Mouse (Mus musculus) embryonic facial prominence, embryonic 13.5 days (tissue): ENCODE results near the gene Galnt2. TPM values are rescaled to one million over a fixed set of nuclear protein-coding genes. Genes with fewer than 3 reads are reported as not detected.

Experiments used
- ATAC-seq: fragments of 200-750 bp; cut with Nextera tagmentation; 2 replicates; pipeline ENCODE4 v1.8.0; 2017; ENCODE audit warnings: low read depth; ENCODE audit not compliant: insufficient number of reproducible peaks, insufficient read depth, low FRiP score, low TSS enrichment
- H3K27ac ChIP-seq: fragments of 300-500 bp; sonication (generic); 2 replicates; pipeline ENCODE4 v1.5.1; 2015; ENCODE audit warnings: moderate library complexity, mild to moderate bottlenecking, inconsistent platforms
- H3K27me3 ChIP-seq: fragments of 300-500 bp; sonication (generic); 2 replicates; pipeline ENCODE4 v1.6.1; 2015; ENCODE audit warnings: mild to moderate bottlenecking, inconsistent platforms
- H3K36me3 ChIP-seq: fragments of 300-500 bp; sonication (generic); 2 replicates; pipeline ENCODE4 v1.6.1; 2015; ENCODE audit warnings: mild to moderate bottlenecking, inconsistent platforms
- H3K4me1 ChIP-seq: fragments of 300-500 bp; sonication (generic); 2 replicates; pipeline ENCODE4 v1.6.1; 2015; ENCODE audit warnings: inconsistent platforms
- H3K4me2 ChIP-seq: fragments of 300-500 bp; sonication (generic); 2 replicates; pipeline ENCODE4 v1.6.1; 2015; ENCODE audit warnings: moderate library complexity, mild to moderate bottlenecking, inconsistent platforms
- H3K4me3 ChIP-seq: fragments of 300-500 bp; sonication (generic); 2 replicates; pipeline ENCODE4 v1.5.1; 2015; ENCODE audit warnings: mild to moderate bottlenecking, inconsistent platforms
- H3K9ac ChIP-seq: fragments of 300-500 bp; sonication (generic); 2 replicates; pipeline ENCODE4 v1.6.1; 2015; ENCODE audit warnings: mild to moderate bottlenecking, inconsistent platforms
- H3K9me3 ChIP-seq: fragments of 300-500 bp; sonication (generic); 2 replicates; pipeline ENCODE4 v1.6.1; 2016; ENCODE audit warnings: inconsistent platforms
- WGBS: fragments of 180-500 bp; shearing (Covaris S2); methylation state at CpG from one replicate; pipeline ENCODE4 v1.1.7; 2015; ENCODE audit warnings: mixed read lengths; 5-methylcytosine and 5-hydroxymethylcytosine counted together
- polyA plus RNA-seq: library from polyadenylated mRNA; unstranded; fragments of >200 nt; fragmentation: Nextera tagmentation; extraction: Ambion mirVana; gene quantifications from 2 replicates; pipeline ENCODE4 v1.2.1, GENCODE M21; 2015

The Galnt2 gene
- polyA plus RNA-seq, 1 experiment from 2014 or later: 42.0 TPM

DNA sequence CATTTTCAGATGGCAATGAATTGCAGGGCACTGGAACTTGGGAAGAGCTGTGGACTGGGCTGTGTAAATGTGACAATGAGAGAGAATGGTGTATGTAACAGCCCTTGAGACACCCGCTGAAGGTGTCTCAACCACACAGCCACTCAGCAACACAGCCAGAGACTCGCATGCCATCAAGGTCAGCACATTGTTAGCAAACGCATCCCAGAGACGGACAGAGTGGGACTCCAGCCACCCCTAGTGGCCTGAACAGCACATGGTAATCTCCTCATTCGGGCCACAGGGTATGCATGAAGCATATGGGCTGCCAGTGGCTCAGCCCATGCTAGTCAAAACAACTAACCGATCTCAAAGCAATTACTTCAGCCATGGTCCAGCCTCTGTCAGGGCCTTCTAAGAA lies 148.1 kb downstream of the Galnt2 start:
- Histone ChIP-seq H3K9me3 (no peaks in the 10 kb centered on the region), H3K4me1 (no peaks in the 10 kb centered on the region), H3K4me3 (no peak overlapping the region), H3K36me3 (no peaks in the 10 kb centered on the region), H3K4me2 (no peak overlapping the region), H3K27me3 (no peaks in the 10 kb centered on the region), H3K27ac (no peak overlapping the region), H3K9ac (no peak overlapping the region)
- WGBS: 71% methylated on average over 6 of the region's 6 CpGs
- ATAC-seq: no peak

DNA sequence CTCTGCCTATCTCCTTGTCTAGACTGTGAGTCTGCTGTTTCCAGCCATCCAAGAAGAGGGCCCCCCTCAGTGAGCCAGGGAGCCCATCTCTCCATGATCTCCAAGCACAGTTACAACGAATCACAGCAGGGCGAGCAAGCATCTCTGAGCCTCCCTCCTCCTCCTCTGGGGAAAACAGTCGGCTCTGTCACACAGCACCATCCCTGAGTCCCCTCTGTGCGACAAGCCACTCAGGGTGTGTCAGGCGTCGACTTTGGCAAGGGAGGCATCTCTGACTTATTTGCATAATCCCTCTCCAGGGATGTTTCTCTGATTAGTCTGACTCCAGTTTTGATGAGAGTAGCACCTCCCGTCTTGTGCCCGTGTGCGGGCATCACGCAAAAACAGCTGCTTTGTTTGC lies 151.0 kb downstream of the Galnt2 start:
- no peaks in the 10 kb centered on the region for H3K36me3 ChIP-seq
- WGBS: 57% methylated on average over 10 of the region's 10 CpGs
- H3K27me3 ChIP-seq: no peaks in the 10 kb centered on the region
- H3K4me2 ChIP-seq: no peak overlapping the region
- no peak overlapping the region for H3K4me3 ChIP-seq
- H3K9me3 ChIP-seq: no peaks in the 10 kb centered on the region
- H3K27ac ChIP-seq: no peak overlapping the region
- ATAC-seq: no peak
- no peak overlapping the region for H3K9ac ChIP-seq
- H3K4me1 ChIP-seq: no peaks in the 10 kb centered on the region

DNA sequence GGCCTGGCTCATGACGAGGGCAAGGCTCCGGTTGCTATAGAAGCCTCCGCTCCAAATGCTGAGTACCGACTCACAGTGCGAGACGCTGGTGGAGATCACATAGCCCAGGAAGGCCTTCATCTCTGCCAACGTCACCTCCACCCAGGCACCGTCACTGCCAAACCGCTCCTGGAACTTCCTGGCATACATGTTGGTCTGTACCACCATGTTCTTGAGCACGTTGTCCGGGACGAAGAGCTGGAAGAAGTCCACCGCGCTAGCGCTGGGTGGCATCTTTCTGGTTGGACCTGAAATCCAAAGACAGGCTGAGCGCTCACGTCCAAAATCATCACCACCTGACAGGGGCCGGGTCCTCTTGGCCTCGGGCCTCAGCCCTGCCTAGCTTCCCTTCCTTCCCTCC lies 153.1 kb downstream of the Galnt2 start:
- Histone ChIP-seq H3K27me3 (no peaks in the 10 kb centered on the region), H3K4me1 (no peaks in the 10 kb centered on the region), H3K27ac (no peak overlapping the region), H3K9me3 (no peaks in the 10 kb centered on the region), H3K9ac (no peak overlapping the region), H3K4me2 (no peak overlapping the region), H3K36me3 (no peaks in the 10 kb centered on the region), H3K4me3 (no peak overlapping the region)
- no peak for ATAC-seq
- 92% methylated on average over 19 of the region's 19 CpGs for WGBS

DNA sequence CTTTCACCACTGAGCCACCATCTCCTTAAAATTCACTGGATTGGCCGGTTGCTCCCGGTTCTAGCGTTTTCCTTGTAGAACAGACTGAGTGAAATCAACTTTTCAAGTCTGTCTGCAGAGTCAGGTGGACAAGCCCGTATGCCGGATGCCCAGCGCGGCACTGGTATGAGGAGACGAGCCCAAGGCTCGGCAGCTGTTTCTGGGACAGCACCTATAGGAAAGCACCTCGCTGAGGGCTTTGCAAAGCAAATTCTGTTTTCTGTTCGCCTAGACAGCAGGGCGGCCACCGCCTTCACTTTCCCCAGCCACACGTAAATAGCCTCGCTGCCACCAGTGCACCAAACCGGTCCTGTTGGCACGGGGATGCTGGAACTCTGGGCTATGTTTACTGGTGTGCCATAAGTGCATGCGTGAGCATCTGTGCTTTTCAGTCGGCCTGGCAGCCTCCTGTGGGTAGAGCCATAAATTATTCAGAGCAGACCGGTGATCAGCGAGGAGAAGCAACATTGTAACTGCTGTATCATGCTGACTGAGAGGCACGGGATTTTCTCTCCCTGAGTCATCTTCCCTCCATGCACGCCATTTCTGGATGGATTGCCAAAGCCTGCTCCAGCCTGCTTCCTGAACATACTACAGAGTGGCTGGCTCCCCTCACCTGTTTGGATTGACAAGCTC lies 155.2 kb downstream of the Galnt2 start:
- no peaks in the 10 kb centered on the region for H3K36me3 ChIP-seq
- no peak overlapping the region for H3K4me2 ChIP-seq
- ATAC-seq: no peak
- no peak overlapping the region for H3K27ac ChIP-seq
- H3K27me3 ChIP-seq: no peaks in the 10 kb centered on the region
- H3K9me3 ChIP-seq: no peaks in the 10 kb centered on the region
- no peaks in the 10 kb centered on the region for H3K4me1 ChIP-seq
- H3K4me3 ChIP-seq: no peak overlapping the region
- 85% methylated on average over 23 of the region's 23 CpGs for WGBS
- no peak overlapping the region for H3K9ac ChIP-seq

DNA sequence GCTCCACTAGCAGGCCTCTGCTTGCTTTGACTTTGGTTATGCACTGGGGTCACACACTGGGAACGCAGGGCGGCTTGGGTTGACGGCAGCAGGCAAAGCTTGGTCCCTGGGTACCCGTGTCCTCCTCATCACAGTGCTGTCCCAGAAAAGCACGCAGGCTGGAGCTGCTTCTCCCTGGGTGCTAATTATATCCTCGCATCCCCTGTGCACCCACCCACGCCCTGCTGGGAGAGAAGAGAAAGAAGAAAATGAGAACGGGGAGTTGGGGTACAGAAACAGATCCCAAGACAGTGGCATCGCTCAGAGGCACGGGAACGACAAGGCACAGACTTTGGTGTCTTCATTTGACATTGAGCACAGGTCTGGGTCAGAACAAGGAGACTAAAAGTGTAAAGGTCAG lies 158.3 kb downstream of the Galnt2 start:
- H3K9ac ChIP-seq: no peak overlapping the region
- no peaks in the 10 kb centered on the region for H3K9me3 ChIP-seq
- no peaks in the 10 kb centered on the region for H3K36me3 ChIP-seq
- H3K27ac ChIP-seq: no peak overlapping the region
- no peak overlapping the region for H3K4me3 ChIP-seq
- no peaks in the 10 kb centered on the region for H3K27me3 ChIP-seq
- 88% methylated on average over 11 of the region's 11 CpGs for WGBS
- H3K4me2 ChIP-seq: no peak overlapping the region
- H3K4me1 ChIP-seq: peaks cover 18% of the 10 kb centered on the region
- ATAC-seq: no peak

DNA sequence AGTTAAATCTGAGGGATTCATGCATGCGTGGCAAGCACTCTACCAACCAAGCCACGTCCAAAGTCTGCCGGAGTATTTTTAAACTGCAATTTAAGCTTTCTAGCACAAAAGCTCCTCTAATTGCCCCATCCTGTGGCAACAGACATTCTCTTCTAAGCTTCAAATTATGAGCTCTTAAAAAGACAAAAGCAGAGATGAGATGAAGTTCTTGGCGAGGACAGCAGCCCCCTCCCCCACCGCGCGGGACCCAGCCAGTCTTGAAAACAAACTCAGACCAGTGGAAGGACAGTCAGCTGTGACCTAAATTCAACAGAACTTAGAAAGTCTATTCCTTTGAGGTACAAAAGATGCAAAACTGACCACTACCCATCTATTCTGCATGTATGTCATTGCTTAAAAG lies 160.0 kb downstream of the Galnt2 start:
- Histone ChIP-seq H3K9ac (no peak overlapping the region), H3K27ac (no peak overlapping the region), H3K4me2 (no peak overlapping the region), H3K36me3 (no peaks in the 10 kb centered on the region), H3K4me3 (no peak overlapping the region), H3K4me1 (peaks cover 18% of the 10 kb centered on the region), H3K27me3 (no peaks in the 10 kb centered on the region), H3K9me3 (no peaks in the 10 kb centered on the region)
- WGBS: 79% methylated on average over 7 of the region's 7 CpGs
- ATAC-seq: no peak

DNA sequence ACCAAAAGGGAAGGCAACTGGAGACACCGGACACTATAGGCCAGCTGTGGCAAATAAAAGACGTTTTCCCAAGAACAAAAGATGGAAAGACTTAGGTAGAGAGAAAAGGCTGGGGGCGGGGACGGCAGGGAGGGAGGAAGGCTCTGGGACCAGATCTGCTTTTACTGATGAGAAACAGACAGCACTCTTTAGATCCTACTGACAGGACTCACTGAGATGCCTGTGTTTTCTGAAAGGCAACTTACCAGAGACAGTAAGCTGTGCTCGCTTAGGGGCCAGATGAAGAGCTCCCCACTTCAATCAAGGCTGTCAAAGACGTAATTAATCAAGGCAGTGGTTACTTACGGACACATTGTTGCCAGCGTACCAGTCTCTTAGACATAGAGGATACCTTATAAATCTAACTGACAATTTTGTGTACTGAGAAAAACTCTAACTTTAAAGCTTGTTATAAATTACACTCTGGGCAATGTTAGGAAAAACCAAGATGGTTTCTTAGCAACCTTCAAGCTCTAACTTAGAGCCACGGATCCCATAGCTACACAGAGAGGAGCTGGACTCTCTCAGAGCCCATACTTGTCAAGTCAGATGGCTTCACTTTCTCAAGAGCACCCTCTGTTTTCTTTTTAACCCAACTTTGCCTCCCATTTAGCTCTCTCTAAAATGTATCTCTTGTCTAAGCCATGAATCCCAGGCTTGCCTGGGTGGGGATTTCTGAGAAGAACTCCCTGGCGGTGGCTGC lies 161.3 kb downstream of the Galnt2 start:
- Histone ChIP-seq H3K27me3 (no peaks in the 10 kb centered on the region), H3K4me3 (no peak overlapping the region), H3K9ac (no peak overlapping the region), H3K36me3 (no peaks in the 10 kb centered on the region), H3K9me3 (no peaks in the 10 kb centered on the region), H3K27ac (peak overlapping the region; percentile 75), H3K4me1 (peaks cover 24% of the 10 kb centered on the region), H3K4me2 (no peak overlapping the region)
- no peak for ATAC-seq
- WGBS: 45% methylated on average over 10 of the region's 10 CpGs

DNA sequence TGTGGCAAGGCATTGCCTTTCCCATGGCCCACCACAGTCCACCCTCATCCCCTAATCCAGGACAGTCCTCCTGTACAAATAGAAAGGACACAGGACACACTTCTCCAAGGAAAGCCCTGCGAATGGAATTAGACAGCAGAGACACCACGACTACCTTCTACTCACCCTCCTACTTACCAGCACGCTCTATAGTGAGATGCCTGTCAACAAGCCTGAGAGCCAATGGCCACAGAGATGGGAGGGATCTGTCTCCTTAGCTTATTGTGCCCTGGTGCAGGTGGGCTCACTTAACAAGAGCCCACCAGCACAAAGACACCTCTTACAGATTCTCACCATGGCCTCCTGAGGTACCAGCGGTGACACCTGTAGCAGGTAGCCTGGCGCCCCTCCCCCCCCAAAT lies 161.8 kb downstream of the Galnt2 start:
- no peak for ATAC-seq
- Histone ChIP-seq H3K9me3 (no peaks in the 10 kb centered on the region), H3K27me3 (no peaks in the 10 kb centered on the region), H3K36me3 (no peaks in the 10 kb centered on the region), H3K9ac (no peak overlapping the region), H3K4me2 (no peak overlapping the region), H3K4me1 (peaks cover 28% of the 10 kb centered on the region), H3K27ac (peak overlapping the region; percentile 75), H3K4me3 (no peak overlapping the region)
- WGBS: 80% methylated on average over 5 of the region's 5 CpGs

DNA sequence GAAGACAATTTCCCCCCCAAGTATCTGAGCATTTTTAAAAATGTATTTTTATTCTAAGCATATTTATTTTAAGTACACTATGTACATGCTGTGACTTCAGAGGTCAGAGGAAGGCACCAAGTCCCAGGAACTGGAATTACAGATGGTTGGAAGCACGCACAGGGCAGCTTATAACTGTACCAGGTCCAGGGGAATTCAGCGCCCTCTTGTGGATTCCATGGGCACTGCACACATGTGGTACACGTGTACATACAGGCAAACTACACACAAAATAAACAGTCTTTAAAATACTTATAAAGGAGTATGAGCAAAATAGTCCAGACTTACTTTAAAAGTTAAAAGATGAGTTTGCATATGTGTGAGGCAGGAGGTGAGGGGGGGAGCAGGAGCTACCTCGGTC lies 162.7 kb downstream of the Galnt2 start:
- no peak overlapping the region for H3K4me2 ChIP-seq
- no peak overlapping the region for H3K27ac ChIP-seq
- H3K36me3 ChIP-seq: no peaks in the 10 kb centered on the region
- H3K4me1 ChIP-seq: peaks cover 32% of the 10 kb centered on the region
- WGBS: 85% methylated on average over 4 of the region's 4 CpGs
- no peak overlapping the region for H3K9ac ChIP-seq
- no peaks in the 10 kb centered on the region for H3K9me3 ChIP-seq
- ATAC-seq: no peak
- H3K4me3 ChIP-seq: no peak overlapping the region
- H3K27me3 ChIP-seq: no peaks in the 10 kb centered on the region

DNA sequence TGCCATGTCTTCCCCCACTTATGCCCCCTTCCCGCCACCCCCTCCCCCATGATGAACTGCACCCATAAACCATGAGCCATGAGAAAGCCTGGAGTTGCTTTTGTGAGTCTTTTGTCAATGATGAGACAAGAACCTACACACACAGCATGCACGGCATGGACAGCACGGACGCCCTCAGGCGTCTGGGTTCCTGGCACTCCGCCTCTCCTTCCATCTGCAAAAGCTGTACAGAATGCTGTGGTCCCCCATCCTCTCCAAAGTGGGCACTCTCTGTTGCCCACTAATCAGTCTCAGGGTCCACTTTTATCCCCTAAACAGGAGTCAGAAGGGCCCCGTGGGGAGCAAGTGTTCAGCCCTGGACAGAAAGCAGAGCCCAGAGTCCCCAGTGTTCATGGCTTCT lies 163.8 kb downstream of the Galnt2 start:
- no peak overlapping the region for H3K4me2 ChIP-seq
- no peaks in the 10 kb centered on the region for H3K27me3 ChIP-seq
- H3K9ac ChIP-seq: no peak overlapping the region
- no peak overlapping the region for H3K27ac ChIP-seq
- H3K9me3 ChIP-seq: no peaks in the 10 kb centered on the region
- no peaks in the 10 kb centered on the region for H3K36me3 ChIP-seq
- H3K4me3 ChIP-seq: no peak overlapping the region
- peaks cover 32% of the 10 kb centered on the region for H3K4me1 ChIP-seq
- 85% methylated on average over 7 of the region's 7 CpGs for WGBS
- no peak for ATAC-seq
